Mouse (Mus musculus): ENCODE measurements around the gene Myo3b. TPM values are rescaled to one million over a fixed set of nuclear protein-coding genes. Genes with fewer than 3 reads are reported as not detected.

Gene Myo3b
- polyA plus RNA-seq, 1 experiment from 2014 or later, result not detected

DNA sequence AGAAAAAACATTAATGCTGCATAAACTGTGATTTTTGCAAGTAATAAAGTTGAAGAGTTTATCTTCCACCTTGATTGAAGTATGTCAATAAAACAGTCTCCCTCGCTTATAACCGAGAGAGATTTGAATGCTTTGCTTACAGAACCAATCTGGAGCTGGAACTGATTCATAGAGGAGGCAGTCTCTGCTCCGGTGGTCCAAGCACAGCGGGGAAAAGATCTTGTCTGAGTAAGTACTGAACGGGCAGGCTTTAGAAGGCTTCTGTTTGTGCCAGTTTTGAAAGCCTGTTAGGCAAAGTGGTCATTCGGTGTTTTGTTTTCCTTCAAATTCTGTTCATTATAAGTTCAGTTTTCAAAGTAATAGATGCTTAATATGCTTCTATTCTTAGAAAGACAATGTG, 38.6 kb upstream of the Myo3b start:
- Histone ChIP-seq H3K4me1 (replicated peaks; ENCODE audit: control insufficient read depth, insufficient read depth, low read length) (no peaks in the 10 kb centered on the region), H3K9ac (ENCODE audit: low read depth, low read length) (no peak overlapping the region), H3K27me3 (replicated peaks; ENCODE audit: control insufficient read depth, insufficient read depth, low read length) (no peaks in the 10 kb centered on the region), H3K4me3 (ENCODE audit: low read depth, low read length) (no peak overlapping the region), H3K4me2 (replicated peaks; ENCODE audit: low read depth) (no peak overlapping the region), H3K9me3 (ENCODE audit: control insufficient read depth) (no peaks in the 10 kb centered on the region), H3K36me3 (ENCODE audit: control insufficient read depth, insufficient read depth) (peaks cover 36% of the 10 kb centered on the region), H3K27ac (ENCODE audit: low read depth, low read length) (no peak overlapping the region)
- TF ChIP-seq CTCF (IDR thresholded peaks at IDR 0.05; ENCODE audit: low read depth), result no peak
- WGBS, result 83% methylated on average over 6 of the region's 6 CpGs
- no peak for ATAC-seq

- H3K27me3 ChIP-seq (replicated peaks; ENCODE audit: control insufficient read depth, insufficient read depth, low read length), result no peaks in the 10 kb centered on the region
- no peak overlapping the region for H3K4me3 ChIP-seq (ENCODE audit: low read depth, low read length)
- 87% methylated on average over 2 of the region's 2 CpGs for WGBS
- H3K9ac ChIP-seq (ENCODE audit: low read depth, low read length), result no peak overlapping the region
- no peak overlapping the region for H3K4me2 ChIP-seq (replicated peaks; ENCODE audit: low read depth)
- H3K36me3 ChIP-seq (ENCODE audit: control insufficient read depth, insufficient read depth), result peaks cover 28% of the 10 kb centered on the region
- TF ChIP-seq CTCF (IDR thresholded peaks at IDR 0.05; ENCODE audit: low read depth), result no peak
- no peaks in the 10 kb centered on the region for H3K9me3 ChIP-seq (ENCODE audit: control insufficient read depth)
- no peak overlapping the region for H3K27ac ChIP-seq (ENCODE audit: low read depth, low read length)
- no peaks in the 10 kb centered on the region for H3K4me1 ChIP-seq (replicated peaks; ENCODE audit: control insufficient read depth, insufficient read depth, low read length)
- ATAC-seq, result no peak
Observed at GRCm38 (mm10) chr2:70006492-70006891, 32.4 kb upstream of the Myo3b start.

DNA sequence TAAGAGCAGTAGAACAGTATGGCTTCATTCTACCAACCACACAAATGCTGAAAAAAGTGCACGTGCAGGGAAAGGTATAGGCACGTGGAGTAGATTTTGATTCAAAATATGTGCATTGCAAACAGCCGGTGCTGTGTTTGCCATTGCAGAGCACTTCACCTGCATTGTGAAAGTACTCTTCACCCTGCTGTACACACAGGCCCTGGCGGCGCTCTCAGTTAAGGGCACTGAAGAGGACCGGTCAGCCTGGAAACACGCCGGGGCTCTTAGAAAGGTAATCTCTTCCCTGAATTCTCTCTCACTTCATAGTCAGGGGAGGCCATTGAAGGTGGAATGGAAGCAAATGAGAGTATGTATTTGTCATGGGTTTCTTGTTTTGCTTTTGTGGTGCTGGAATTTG, 26.0 kb upstream of the Myo3b start:
- TF ChIP-seq CTCF (IDR thresholded peaks at IDR 0.05; ENCODE audit: low read depth), result no peak
- 96% methylated on average over 8 of the region's 8 CpGs for WGBS
- no peak overlapping the region for H3K9ac ChIP-seq (ENCODE audit: low read depth, low read length)
- no peak for ATAC-seq
- H3K4me2 ChIP-seq (replicated peaks; ENCODE audit: low read depth), result no peak overlapping the region
- H3K27ac ChIP-seq (ENCODE audit: low read depth, low read length), result no peak overlapping the region
- H3K4me1 ChIP-seq (replicated peaks; ENCODE audit: control insufficient read depth, insufficient read depth, low read length), result no peaks in the 10 kb centered on the region
- H3K9me3 ChIP-seq (ENCODE audit: control insufficient read depth), result no peaks in the 10 kb centered on the region
- no peaks in the 10 kb centered on the region for H3K27me3 ChIP-seq (replicated peaks; ENCODE audit: control insufficient read depth, insufficient read depth, low read length)
- no peak overlapping the region for H3K4me3 ChIP-seq (ENCODE audit: low read depth, low read length)
- H3K36me3 ChIP-seq (ENCODE audit: control insufficient read depth, insufficient read depth), result peaks cover 29% of the 10 kb centered on the region

GRCm38 (mm10) chr2:70018236-70018635, 20.7 kb upstream of the Myo3b start:
- Histone ChIP-seq H3K4me3 (ENCODE audit: low read depth, low read length) (no peak overlapping the region), H3K9me3 (ENCODE audit: control insufficient read depth) (no peaks in the 10 kb centered on the region), H3K4me1 (replicated peaks; ENCODE audit: control insufficient read depth, insufficient read depth, low read length) (no peaks in the 10 kb centered on the region), H3K36me3 (ENCODE audit: control insufficient read depth, insufficient read depth) (peaks cover 52% of the 10 kb centered on the region), H3K4me2 (replicated peaks; ENCODE audit: low read depth) (no peak overlapping the region), H3K27ac (ENCODE audit: low read depth, low read length) (no peak overlapping the region), H3K27me3 (replicated peaks; ENCODE audit: control insufficient read depth, insufficient read depth, low read length) (no peaks in the 10 kb centered on the region), H3K9ac (ENCODE audit: low read depth, low read length) (no peak overlapping the region)
- no peak for ATAC-seq
- no peak for TF ChIP-seq CTCF (IDR thresholded peaks at IDR 0.05; ENCODE audit: low read depth)
- WGBS, result 56% methylated on average over 6 of the region's 6 CpGs

DNA sequence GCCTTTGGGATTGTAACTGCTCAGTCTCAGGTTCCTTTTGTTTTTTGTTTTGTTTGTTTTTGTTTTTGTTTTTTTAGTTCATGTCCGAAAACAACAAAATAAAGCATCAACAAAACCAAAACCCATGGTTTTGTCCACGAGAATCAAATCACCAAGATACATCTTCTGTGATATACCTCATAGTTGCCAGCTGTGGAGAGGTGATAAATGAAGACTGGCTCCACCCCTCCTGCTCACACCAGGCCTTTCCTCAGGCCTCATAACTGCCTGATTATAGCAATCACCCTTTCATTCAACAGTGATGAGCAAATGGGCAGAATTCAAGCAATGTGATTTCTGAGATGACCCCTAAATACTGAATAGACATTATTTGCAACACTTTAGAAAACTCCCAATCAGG, 14.5 kb upstream of the Myo3b start:
- ATAC-seq, result no peak
- Histone ChIP-seq H3K4me1 (replicated peaks; ENCODE audit: control insufficient read depth, insufficient read depth, low read length) (no peaks in the 10 kb centered on the region), H3K27me3 (replicated peaks; ENCODE audit: control insufficient read depth, insufficient read depth, low read length) (no peaks in the 10 kb centered on the region), H3K9me3 (ENCODE audit: control insufficient read depth) (no peaks in the 10 kb centered on the region), H3K36me3 (ENCODE audit: control insufficient read depth, insufficient read depth) (peaks cover 22% of the 10 kb centered on the region), H3K4me3 (ENCODE audit: low read depth, low read length) (no peak overlapping the region), H3K4me2 (replicated peaks; ENCODE audit: low read depth) (no peak overlapping the region), H3K9ac (ENCODE audit: low read depth, low read length) (no peak overlapping the region), H3K27ac (ENCODE audit: low read depth, low read length) (no peak overlapping the region)
- WGBS, result 86% methylated on average over 2 of the region's 2 CpGs
- no peak for TF ChIP-seq CTCF (IDR thresholded peaks at IDR 0.05; ENCODE audit: low read depth)

DNA sequence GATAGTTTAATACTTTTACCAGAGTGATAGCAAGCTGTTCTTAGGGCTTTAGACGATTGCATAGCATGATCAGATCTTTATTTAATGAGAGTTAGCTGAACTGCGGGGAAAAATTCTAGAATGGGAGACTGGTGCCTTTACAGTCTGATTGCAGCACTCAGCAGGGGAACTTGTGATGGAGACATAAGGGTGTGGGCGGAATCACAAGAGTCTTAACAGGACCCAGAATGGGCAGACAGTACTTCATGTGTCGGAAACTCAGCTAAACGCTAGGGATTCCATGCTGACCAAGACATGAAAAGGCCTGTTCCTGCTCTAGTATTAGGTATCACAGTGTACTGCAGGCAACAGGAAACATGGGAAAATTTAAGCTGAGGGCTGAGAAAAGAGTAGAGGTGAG, 13.2 kb upstream of the Myo3b start:
- no peaks in the 10 kb centered on the region for H3K27me3 ChIP-seq (replicated peaks; ENCODE audit: control insufficient read depth, insufficient read depth, low read length)
- 93% methylated on average over 5 of the region's 5 CpGs for WGBS

GRCm38 (mm10) chr2:70031472-70031871, 7.5 kb upstream of the Myo3b start:
- no peak for TF ChIP-seq CTCF (IDR thresholded peaks at IDR 0.05; ENCODE audit: low read depth)
- H3K9me3 ChIP-seq (ENCODE audit: control insufficient read depth), result no peaks in the 10 kb centered on the region
- ATAC-seq, result no peak
- no peak overlapping the region for H3K9ac ChIP-seq (ENCODE audit: low read depth, low read length)
- no peaks in the 10 kb centered on the region for H3K27me3 ChIP-seq (replicated peaks; ENCODE audit: control insufficient read depth, insufficient read depth, low read length)
- no peak overlapping the region for H3K4me3 ChIP-seq (ENCODE audit: low read depth, low read length)
- WGBS, result 85% methylated on average over 2 of the region's 2 CpGs
- no peak overlapping the region for H3K4me2 ChIP-seq (replicated peaks; ENCODE audit: low read depth)
- no peaks in the 10 kb centered on the region; the same call in 1 of the 2 replicates for H3K4me1 ChIP-seq (replicated peaks; ENCODE audit: control insufficient read depth, insufficient read depth, low read length)
- H3K36me3 ChIP-seq (ENCODE audit: control insufficient read depth, insufficient read depth), result no peaks in the 10 kb centered on the region
- H3K27ac ChIP-seq (ENCODE audit: low read depth, low read length), result no peak overlapping the region

More for the DNA sequence above, 13.2 kb upstream of the Myo3b start:
- Histone ChIP-seq H3K4me3 (ENCODE audit: low read depth, low read length) (no peak overlapping the region), H3K36me3 (ENCODE audit: control insufficient read depth, insufficient read depth) (peaks cover 17% of the 10 kb centered on the region), H3K27ac (ENCODE audit: low read depth, low read length) (no peak overlapping the region), H3K9me3 (ENCODE audit: control insufficient read depth) (no peaks in the 10 kb centered on the region), H3K4me1 (replicated peaks; ENCODE audit: control insufficient read depth, insufficient read depth, low read length) (no peaks in the 10 kb centered on the region), H3K9ac (ENCODE audit: low read depth, low read length) (no peak overlapping the region), H3K4me2 (replicated peaks; ENCODE audit: low read depth) (no peak overlapping the region)
- no peak for ATAC-seq
- TF ChIP-seq CTCF (IDR thresholded peaks at IDR 0.05; ENCODE audit: low read depth), result no peak

Data from intestine, postnatal 0 days (tissue).